Mouse (Mus musculus) adrenal gland, postnatal 4 days (tissue): ENCODE results near the gene Tmem219. TPM values are rescaled to one million over a fixed set of nuclear protein-coding genes. Genes with fewer than 3 reads are reported as not detected.
"Not testable (repeated sequence)": the region's sequence is repeated elsewhere in the genome, so short reads cannot be mapped to it uniquely, and the experiment has no call there.

Experiments used
- DNase-seq, 2 experiments: peaks; one replicate each; pipeline ENCODE4 v3.0.0; 2021 to 2022; ENCODE audit warnings: low spot score in 2 of 2, mixed read lengths in 2 of 2
- total RNA-seq, 2 experiments: library from RNA; stranded (reverse); gene quantifications; 2 replicates each; pipeline ENCODE4 v1.2.3; 2021

The Tmem219 gene
- total RNA-seq, 2 experiments from 2014 or later: 34.9 to 39.0 TPM

DNA sequence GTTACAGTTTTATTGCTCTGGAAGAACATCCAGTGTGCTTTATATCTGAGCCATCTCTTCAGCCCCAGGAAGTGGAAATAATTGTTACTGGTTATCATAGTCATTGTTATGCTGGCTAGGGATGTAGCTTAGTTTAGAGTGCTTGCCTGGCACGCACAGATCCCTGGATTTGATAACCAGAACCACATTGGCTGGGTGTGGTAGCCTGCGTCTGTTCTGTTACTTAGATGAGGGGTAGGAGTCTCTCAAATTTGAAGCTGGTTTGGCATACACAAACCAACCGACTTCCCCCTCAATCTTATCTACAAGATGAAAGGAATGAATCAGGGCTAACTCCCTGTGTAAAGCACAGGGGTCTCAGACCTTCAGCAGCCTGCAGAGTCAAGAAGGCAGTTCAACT lies 3.6 kb upstream of the Tmem219 start:
- DNase-seq: no peak

DNA sequence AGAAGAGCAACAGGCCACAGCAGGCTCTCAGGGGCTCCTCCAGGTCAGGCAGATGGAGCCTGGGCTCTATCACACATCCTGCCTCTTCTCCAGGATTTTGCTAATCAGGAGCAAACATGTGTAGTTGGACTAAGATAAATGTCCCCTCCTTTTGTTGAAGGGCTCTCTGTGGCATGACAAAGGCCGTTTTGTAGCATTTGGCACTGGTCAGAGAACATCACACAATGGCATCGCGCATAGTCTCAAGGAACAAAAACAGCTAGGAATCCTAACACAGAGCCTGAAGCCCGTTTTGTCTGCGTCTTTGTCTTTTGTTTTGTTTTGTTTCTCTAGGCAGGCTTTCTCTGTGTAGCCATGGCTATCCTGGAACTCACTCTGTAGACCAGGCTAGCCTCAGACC lies 1.3 kb upstream of the Tmem219 start:
- DNase-seq: no peak

DNA sequence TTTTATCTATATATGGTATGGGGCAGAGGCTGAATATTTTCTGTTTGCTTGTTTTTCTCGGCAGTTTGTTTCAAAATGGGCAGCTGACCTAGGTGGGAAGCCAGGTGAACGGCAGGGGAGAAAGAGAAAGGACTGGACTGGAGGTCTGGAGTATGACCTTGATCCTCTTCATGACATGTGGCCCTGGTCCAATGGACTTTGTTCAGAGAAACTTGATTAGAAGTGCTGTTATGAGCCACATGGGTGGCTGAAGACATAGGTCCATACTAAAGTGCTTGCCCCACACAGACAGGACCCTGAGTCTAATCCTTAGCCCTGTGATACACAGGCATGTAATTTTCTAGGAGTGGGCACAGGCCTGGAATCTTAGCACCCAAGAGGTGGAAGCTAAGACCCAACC lies 1.2 kb downstream of the Tmem219 start:
- DNase-seq: no peak

DNA sequence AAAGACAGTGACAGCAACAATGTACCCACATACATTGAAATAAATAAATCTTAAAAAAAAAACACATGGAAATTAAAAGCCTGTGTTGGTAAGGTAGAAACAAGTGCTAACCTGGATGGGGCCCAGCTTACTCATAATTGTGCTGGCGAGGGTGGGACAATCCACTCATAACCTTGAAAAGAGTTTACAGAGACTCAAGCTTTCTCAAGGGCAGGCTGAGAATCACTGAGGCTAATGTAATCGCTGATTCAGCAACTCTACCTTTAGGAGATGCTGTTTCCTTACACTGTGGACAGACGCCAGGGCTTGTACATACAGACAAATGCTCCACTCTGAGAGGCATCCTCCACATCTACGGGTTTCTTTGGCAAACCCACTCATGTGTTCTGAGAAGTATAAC lies 2.7 kb downstream of the Tmem219 start:
- no peak for DNase-seq

DNA sequence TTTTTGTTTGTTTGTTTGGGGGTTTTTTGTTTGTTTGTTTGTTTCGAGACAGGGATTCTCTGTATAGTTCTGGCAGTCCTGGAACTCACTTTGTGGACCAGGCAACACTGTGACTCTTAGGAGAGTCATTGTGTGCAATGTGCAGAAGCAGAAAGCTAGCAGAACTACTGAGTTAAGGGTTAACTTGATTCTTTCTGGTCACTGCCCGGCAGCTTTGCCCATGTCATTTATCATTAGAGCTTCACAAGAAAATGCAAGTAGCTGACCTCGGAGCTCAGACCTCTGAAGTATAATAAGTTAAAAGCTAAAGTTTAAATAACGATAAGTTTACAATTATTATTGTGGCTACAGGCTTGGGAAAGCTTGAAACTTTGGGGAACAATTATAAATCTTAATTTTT lies 4.4 kb downstream of the Tmem219 start:
- DNase-seq: not testable (repeated sequence)

DNA sequence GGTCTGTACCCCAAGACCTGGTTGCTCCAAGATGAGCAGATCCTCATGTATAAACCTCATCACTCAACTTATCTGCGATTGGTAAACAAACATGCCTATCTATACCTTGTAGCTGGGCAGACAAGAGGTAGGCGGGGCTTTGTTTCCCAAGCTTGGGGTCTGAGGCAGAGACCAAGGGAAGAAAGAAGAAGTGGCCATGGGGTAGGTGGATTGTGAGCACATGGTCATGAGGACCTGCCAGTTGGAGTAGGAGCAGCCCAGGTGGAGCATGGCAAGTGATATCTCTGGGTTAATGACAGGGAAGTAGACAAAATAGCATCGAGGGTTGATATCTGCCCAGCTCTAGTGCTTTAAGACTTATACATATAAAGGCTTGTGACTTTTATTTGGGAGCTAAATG lies 7.9 kb downstream of the Tmem219 start:
- DNase-seq: no peak

DNA sequence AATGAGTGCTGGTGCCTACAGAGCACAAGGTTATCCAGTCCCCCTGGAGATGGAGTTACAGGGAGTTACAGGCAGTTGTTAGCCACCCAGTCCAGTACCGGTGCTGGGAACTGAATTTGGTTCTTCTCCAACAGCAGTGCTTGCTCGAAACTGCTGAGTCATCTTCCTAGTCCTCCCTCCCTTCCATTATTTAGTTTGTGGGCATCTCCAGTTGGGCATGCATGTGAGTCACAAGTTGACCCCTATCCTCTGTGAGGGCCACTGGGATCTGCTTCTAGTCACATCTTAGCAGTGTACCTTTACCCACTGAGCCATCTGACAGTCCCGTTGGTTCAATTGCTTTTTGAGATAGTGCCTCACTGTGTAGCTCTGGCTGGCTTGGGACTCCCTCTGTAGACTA lies 17.1 kb downstream of the Tmem219 start:
- DNase-seq: no peak

DNA sequence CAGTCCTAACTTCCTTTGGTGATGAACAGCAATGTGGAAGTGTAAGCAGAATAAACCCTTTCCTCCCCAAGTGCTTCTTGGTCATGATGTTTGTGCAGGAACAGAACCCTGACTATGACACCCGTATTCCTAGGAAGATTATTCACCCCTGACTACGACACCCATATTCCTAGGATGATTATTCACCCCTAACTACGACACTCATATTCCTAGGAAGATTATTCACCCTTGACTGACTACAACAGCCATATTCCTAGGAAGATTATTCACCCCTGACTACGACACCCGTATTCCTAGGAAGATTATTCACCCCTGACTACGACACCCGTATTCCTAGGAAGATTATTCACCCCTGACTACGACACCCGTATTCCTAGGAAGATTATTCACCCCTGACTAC lies 22.9 kb downstream of the Tmem219 start:
- DNase-seq: not testable (repeated sequence)

DNA sequence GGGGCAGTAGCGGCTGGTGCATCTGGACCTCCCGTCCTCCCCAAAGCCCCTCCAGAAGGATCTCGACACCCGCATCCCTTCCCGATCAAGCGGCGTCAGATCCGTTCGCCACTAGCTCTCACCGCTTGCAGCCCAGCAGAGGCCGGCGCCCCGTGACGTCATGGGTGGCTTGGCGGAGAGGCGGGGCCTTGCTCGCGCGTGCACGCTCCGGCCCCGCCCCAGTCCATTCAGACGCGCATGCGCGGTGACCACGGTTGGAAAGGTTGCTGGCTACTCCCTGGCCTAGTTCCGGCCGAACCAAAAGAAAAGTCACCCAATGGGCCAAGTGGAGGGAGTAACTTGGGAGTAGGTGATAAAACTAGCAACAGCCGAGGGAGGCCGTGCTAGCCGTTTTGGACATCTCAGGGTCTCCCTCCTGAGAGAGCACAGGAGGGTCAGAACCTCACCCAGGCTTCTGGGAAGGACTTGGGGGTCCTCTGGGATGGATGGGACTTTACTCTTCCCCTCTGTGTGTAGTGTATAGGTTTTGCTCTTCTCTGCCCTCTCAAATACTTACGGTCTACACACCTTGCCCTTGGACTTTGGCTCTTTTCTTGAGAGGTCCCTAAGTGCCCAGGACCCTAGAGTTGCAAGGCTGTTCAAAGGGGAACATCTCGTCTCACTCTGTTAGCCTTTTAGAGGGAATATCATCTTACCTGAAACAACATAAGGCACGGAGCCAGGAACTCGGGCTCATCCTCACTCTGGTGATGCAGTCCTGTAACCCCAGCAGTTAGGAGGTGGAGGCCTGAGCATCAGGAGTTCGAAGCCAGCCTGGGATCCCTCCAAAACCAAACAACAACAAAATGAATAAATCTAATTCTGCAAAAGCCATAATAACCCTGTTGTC lies 24.4 kb downstream of the Tmem219 start:
- DNase-seq: peak; percentile 99

DNA sequence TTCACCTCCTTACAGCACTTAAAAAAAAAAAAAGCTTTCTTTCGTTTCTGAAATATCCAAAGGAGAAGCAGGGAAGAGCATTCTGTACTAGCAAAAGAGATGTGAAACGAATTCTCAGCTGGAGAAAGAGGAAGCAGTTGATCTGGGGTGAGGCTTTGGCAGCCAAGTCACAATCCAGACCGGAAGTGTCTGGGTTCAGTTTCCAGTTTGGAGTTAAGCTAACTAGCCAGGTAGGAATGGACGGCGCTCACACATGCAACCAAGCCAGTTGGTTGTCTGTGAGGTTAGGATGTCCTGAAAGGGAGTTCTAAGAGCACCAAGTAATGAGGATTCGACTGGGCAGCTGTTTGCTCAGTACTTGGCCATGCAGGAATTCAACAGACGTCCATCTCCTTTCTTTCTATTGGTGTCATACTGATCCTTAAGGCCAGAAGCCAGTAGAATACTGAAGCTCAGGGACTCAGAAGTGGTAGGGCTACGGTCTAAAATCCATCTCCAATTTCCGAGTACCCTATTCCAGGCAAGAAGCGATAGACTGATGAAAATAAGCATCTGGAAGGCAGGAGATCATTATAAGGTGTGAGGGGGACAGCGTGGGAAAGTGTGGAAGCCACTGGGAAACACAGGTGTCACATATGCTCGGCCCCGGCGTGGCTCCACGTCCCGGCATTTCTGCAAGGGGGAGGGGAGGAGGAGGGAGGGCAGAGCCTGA lies 25.2 kb downstream of the Tmem219 start:
- DNase-seq: no peak

DNA sequence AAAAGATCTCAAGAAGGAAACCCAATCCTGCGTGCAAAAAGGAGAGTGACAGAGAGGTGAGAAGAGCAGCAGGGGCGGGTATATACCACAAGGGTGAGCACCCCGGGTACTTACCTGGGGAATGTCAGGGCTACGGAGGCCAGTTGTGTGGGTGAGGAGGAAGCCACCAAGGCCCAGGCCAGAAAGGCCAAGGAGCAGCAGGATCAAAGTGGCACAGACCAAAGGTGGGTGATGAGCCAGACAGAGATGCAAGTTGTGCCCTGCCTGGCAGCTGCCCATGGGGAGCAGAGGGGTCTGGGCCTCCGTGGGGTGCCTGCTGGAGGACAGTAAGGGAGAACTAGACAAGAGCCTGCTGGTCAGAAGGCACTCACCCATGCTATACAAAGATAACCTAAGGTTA lies 25.8 kb downstream of the Tmem219 start:
- no peak for DNase-seq

DNA sequence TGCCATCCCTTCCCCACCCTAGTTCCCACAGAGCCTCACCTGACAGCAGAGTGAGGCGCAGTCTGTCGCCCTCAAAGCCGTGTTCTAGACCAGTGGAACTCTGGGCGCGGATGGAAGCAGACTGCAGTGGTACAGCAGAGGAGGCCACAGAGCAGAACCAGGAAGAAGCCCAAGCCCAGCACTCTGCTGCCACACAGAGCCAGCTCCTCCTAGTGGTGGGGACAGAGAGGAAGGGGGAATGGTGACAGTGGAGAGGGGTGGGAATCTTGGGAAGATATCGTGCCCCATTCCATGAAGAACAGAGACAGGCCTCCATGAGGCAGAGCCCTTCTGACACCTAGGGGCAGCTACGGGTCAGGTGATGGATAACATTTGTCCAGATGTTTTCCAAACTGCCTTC lies 33.9 kb downstream of the Tmem219 start:
- DNase-seq: no peak

DNA sequence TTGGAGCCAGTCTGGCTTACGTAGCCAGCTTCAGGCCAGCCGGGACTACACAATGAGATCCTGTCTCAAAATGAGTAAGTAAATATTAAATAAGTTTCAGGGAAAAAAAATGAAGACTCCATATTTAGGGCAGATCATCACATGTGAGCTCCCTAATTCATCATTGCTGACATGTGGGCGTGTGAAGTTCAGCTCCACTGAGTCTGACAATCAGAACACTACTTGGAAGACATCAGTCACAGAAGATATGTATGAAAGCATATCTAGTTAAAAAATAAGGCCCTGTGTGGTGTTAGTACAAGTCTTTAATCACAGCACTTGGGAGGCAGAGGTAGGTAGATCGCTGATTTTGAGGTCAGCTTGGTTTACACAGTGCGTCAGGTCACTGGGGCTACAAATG lies 35.4 kb downstream of the Tmem219 start:
- DNase-seq: no peak

DNA sequence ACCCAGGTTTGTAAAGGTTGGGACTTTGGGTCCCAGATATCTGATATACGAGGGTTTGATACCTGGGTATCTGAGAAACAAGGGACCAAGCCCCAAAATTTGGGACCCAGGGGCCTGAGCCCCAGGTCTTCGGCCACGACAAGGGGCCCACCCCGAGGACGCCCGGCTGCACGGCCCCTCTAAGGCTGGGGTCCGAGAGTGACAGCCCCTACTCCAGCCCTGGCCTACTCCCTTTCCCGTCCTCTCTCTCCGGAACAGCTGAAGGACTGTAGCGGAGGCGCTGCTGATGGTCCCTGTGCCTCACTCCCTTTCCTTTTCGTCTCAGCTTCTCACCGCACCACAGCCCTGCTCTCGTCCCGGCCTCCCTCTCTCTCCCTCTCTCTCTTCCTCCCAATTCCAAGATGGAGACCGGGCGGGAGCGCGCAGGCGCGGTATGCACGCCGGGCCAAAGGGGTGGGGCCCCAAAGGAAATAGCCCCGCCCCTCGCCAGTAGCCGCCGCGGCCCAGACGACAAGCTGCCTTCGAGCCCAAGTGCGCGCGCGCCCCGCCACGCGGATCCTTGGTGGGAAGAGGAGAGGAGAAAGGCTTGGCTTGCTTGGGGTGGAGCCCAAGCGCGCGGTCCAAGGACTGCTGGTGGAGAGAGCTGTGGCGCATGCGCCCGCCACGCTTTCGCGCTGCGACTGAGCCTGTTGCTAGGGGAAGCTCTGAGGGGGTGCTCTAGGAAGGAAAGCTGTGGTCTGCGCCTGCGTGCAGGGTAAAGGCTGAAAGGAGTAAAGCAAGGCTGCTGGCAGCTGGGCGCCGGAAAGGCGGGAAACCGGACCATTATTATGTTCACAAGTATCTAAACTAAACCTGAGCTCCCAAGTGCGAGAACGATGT lies 38.2 kb downstream of the Tmem219 start, which contains the start of gene Taok2:
Taok2 (minus strand) TSS at position 418 of the 879 bp plus-strand sequence.
- DNase-seq: peak; percentile 95 to 99

DNA sequence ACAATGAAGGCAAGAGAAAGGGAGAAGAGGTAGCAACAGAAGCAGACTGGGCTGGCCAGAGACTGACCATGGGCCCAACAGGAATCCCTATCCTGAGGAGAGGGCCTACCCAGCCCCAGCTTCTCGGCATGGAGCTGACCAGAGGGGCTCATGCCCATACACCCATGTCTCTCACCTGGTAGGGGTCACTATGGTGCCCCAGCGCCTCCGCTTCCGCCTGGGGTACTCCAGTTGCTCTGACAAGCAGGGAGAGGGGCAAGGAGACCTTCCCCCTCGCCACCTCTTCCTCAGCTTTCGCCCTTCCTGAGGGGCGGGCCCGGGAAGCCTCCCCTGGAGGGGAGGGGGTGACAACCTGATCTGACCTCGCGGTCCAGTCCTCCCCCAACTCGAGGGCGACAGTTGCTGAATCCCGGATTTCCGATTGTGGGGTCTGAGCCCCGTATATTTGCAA lies 39.0 kb downstream of the Tmem219 start:
- DNase-seq: no peak

DNA sequence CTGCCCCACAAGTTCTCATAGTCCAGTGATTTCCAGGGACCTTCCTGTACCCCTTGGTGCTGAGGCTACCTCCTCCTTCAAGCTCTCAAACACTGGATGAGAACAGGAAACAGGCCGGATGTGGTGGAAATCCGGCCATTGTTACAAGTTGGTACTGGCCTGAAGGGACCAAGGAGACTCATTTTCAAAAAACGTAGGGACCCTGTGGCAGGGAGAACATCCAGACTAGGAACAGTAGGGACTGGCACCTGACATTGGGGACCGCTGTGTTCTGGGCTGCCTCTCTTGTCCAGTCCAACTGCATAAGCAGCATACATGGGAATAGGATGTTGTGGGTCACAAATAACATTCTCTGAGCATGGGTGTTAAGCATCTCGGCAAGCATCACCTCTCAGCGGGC lies 41.7 kb downstream of the Tmem219 start:
- DNase-seq: no peak

DNA sequence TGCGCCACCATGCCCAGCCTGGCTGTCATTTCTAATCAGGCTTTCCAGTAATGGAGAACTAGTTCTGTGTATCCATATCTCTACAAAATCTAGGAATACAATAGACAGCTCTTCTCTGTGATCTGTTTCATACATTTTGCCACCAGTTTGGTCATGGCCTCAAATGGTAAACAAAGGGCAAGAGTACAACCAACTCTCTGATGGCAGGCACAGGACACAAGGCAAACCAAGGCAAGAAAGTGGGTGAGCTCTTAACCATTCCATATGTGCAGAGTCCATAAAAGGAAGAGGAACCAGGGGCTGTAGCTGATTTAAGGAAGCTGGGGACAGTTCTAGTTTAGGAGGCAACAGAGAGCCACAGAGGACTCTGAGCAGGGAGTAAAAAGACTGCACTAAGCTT lies 45.5 kb downstream of the Tmem219 start:
- no peak for DNase-seq

DNA sequence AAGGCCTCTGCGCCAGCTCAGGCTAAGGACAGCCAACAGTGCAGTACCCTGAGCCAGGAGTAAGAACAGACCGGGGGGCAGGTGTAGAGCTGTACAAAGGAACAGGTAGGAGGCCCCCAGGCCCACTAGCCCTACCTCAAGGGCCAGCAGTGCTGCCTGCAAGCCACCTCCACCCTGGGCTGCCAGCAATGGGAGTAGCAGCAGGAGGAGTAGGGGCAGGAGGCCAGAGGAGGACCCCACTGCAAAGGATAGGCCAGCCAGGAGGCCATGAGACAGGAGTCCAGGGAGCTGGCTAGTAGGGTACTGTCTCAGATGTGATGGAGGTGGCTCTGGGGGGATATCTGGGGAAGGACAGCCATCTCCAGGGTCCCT lies 52.2 kb downstream of the Tmem219 start:
- DNase-seq: no peak

DNA sequence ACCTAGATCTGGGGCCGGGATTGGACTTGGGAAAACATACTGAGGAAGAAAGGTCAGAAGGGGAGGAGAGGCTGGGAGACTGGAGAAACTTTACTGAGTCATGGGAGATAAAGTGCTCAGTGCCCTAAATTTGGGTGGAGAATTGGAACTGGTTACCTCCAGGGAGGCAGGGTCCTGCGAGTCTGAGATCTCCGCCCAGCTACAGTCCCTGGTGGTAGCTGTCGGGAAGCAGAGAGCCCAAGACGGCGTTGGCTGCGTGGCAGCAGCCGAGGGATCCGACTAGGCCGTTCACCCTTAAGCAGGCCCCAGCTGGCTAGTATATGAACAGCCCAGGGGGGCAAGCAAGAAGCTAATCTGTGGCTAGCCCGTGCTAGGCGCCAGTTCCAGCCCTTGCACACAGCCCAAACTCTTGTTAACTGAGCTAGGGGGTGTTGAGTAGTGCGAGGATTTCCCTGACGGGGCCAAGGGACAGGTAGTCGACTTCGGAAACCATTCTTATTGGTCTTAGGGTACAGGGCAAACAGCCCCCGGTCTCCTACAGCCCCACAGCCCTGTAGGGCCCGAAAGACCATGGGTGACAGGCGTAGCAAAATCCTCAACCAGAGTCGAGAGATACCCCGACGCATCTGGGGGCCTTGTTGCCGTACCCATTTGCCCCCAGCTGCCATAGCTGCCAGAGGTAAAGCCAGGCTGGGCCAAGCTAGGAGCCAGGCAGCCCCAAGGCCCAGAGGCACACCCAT lies 52.8 kb downstream of the Tmem219 start:
- no peak for DNase-seq

DNA sequence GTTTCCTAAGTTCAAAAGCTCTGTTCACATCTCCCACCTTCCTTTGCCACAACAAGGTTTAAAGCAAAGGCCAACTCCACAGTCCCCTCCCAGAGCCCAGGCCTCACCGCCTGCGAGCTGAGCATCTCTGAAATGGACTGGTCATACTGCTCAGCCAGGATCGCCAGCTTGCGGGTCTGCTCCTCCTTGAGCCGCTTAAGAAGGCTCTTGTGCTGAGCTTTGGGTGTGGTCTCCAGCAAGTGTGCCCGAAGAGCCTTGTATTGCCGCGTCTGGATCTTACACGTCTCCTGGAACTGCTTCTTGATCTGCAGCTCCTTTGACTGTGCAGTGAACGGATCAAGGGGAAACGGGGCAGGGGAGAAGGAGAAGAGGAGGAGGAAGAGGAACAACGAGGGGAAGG lies 54.7 kb downstream of the Tmem219 start:
- DNase-seq: no peak

DNA sequence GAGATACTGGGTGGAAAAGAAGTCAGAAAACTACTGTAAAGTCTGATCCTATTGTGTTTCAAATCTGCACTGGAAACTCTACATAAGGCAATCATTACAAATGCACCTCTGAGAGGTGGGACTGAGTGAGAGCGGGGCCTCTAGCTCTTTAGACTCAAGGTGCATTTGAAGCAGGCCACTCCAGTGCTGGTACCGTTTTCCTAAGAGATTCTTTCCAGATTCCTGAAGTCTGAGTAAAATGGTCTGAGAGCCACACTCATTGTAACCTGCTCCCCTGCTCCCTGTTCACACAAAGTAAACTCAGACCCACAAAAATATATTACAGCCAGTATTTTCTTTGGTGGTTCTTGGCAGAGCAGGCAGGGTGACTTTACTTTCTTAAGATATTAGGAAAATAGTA lies 55.2 kb downstream of the Tmem219 start:
- DNase-seq: no peak
